Mouse (Mus musculus) ovary, adult 10 weeks (tissue): Measurements from ENCODE around the gene Gtf3c5. TPM values are rescaled to one million over a fixed set of nuclear protein-coding genes. Genes with fewer than 3 reads are reported as not detected.

Source experiments
- polyA plus RNA-seq: library from polyadenylated mRNA; stranded (reverse); fragments of 350-450 nt; fragmentation: Illumina TruSeq; extraction: RNeasy Lipid Tissue Mini Kit (QIAGEN cat#74804); gene quantifications from one replicate; pipeline ENCODE4 v1.2.3, GENCODE M21; 2014

Gtf3c5 gene
- 3.3 TPM for polyA plus RNA-seq

DNA sequence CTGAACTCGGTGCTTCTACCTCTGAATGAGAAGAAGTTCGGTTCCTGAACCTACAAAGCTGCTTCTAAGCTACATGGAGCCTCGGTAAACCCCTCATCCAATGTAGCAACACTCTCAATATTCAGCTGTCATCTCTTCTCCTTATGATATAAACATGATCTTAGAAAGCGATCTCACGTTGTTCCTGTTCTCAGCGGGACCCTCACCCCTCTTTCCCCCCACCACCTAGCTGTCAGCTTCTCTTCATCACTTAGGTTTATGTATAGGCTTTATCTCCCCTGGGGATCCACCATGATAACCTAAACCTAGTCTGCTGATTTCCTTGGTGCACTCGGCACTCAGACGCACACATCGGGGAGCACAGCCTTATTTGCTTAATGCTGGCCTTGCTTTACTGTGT lies at the start of gene Gtf3c5:
TSS of gene Gtf3c5 (minus strand) at position 101 of the 400 bp plus-strand sequence.

DNA sequence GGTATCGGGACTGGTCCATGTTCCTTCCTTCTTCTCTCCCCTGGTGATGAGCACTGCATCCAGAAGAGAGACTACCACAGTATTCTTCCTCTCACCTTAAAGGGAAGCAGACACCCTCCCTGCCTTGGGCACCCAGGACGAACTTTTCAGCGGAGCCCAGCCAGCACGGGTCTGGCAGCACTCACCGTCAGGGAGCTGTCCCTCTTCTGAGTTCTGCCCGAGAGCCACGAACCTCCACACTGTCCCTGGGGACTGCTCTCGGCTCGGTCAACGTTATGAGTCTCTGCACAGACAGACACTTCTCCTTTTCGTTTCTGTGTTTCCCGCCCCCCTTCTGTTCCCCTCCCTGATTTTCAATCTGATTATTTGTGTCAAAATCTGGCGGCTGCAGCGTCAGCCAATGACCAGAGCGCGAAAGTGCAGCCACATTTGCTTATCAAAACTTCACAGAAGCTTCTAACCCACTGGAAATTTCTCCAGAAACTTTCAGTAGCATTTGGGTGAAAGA lies 38.2 kb upstream of the Gtf3c5 start, which contains the start of gene Gfi1b:
TSS of gene Gfi1b (minus strand) at position 319 of the 508 bp plus-strand sequence.

DNA sequence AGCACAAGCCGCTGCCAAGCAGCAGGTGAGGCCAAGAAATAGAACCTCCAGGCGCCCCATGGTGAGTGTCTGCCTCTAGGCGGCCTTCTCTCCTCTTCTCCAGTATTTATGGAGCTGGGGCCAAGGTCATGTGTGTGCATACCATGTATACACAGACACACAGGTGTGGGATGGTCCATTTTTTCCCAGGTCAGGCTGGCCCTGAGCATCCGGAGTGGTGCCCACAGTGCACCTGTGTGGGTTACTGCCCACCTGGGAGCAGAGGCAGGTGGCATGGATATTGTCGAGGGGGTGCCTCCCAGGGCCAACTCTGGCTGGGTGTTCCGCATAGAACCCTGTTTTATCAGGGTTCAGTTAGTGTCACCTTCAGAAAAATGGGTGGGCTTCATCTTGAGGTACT lies 20.2 kb downstream of the Gtf3c5 start, which contains the start of gene Cel:
TSS of gene Cel (minus strand) at position 101 of the 400 bp plus-strand sequence.

Other genes starting within 250 kb of the Gtf3c5 start
- 4.8 TPM for gene Ppp1r26, start 137.0 kb downstream of the Gtf3c5 start, polyA plus RNA-seq
- gene 1700007K13Rik, start 117.4 kb downstream of the Gtf3c5 start, polyA plus RNA-seq: 18.3 TPM
- gene Mrps2, start 115.7 kb downstream of the Gtf3c5 start, polyA plus RNA-seq: 85.0 TPM
- not detected for gene Gbgt1, start 86.9 kb downstream of the Gtf3c5 start, polyA plus RNA-seq
- not detected for gene Gm10134, start 77.7 kb downstream of the Gtf3c5 start, polyA plus RNA-seq
- 5.4 TPM for gene Ralgds, start 70.6 kb downstream of the Gtf3c5 start, polyA plus RNA-seq
- not detected for gene Cel, start 20.3 kb downstream of the Gtf3c5 start, polyA plus RNA-seq
- not detected for gene Gfi1b, start 38.2 kb upstream of the Gtf3c5 start, polyA plus RNA-seq
- 9.6 TPM for gene Tsc1, start 57.5 kb upstream of the Gtf3c5 start, polyA plus RNA-seq
- gene Spaca9, start 116.0 kb upstream of the Gtf3c5 start, polyA plus RNA-seq: not detected
- 0.48 TPM for gene Ak8, start 116.4 kb upstream of the Gtf3c5 start, polyA plus RNA-seq